Mouse (Mus musculus) lung, adult 18-20 months (tissue): Measurements from ENCODE around the gene Serinc3.
A peak's percentile ranks its signal among the peaks of the same experiment; 100 is the strongest.

Experiments
- DNase-seq, 2 experiments: peaks; one replicate each; pipeline ENCODE4 v3.0.0; 2022; ENCODE audit warnings: mixed read lengths in 2 of 2

The Serinc3 gene

GRCm38 (mm10) chr2:163593636-163594282 is 51.2 kb downstream of the Serinc3 start:
- DNase-seq, result no peak

GRCm38 (mm10) chr2:163592084-163592483 is 52.8 kb downstream of the Serinc3 start:
- peak in 1 of 2 experiments; percentile 28 for DNase-seq

- no peak for DNase-seq
Observed at GRCm38 (mm10) chr2:163590996-163591395, 53.9 kb downstream of the Serinc3 start.

GRCm38 (mm10) chr2:163590211-163590610 is 54.7 kb downstream of the Serinc3 start:
- no peak for DNase-seq

- DNase-seq, result no peak
Observed at GRCm38 (mm10) chr2:163587506-163587905, 57.4 kb downstream of the Serinc3 start.

- DNase-seq, result peak in 1 of 2 experiments; percentile 56
Observed at GRCm38 (mm10) chr2:163586384-163587261, 58.3 kb downstream of the Serinc3 start.

GRCm38 (mm10) chr2:163584088-163584426 is 60.9 kb downstream of the Serinc3 start:
- no peak for DNase-seq

GRCm38 (mm10) chr2:163583226-163584087 is 61.5 kb downstream of the Serinc3 start:
- DNase-seq, result no peak

- DNase-seq, result peak; percentile 62 to 69
Observed at GRCm38 (mm10) chr2:163580069-163580945, 64.6 kb downstream of the Serinc3 start.

GRCm38 (mm10) chr2:163577986-163578385 is 66.9 kb downstream of the Serinc3 start:
- DNase-seq, result no peak

GRCm38 (mm10) chr2:163575248-163575647 is 69.7 kb downstream of the Serinc3 start:
- peak in 1 of 2 experiments; percentile 10 for DNase-seq

GRCm38 (mm10) chr2:163574321-163574720 is 70.6 kb downstream of the Serinc3 start:
- DNase-seq, result peak in 1 of 2 experiments; percentile 33
